Mouse (Mus musculus) intestine, embryonic 14.5 days (tissue): ENCODE measurements around the gene Rpl9-ps6. TPM values are rescaled to one million over a fixed set of nuclear protein-coding genes. Genes with fewer than 3 reads are reported as not detected.

Experiments
- ATAC-seq: fragments of 200-750 bp; cut with Nextera tagmentation; replicated peaks from 2 replicates; pipeline ENCODE4 v1.8.0; 2017; ENCODE audit warnings: low read depth, moderate number of reproducible peaks, moderate TSS enrichment, moderate library complexity; ENCODE audit not compliant: low FRiP score, low TSS enrichment
- DNase-seq: peaks from one replicate; pipeline ENCODE4 v3.0.0-alpha.2; 2018; ENCODE audit warnings: low spot score
- H3K27ac ChIP-seq: fragments of 300-500 bp; sonication (generic); 2 replicates; pipeline ENCODE4 v1.5.1; 2014; ENCODE audit warnings: low read depth, mild to moderate bottlenecking, control low read depth
- H3K27me3 ChIP-seq: fragments of 300-500 bp; sonication (generic); replicated peaks from 2 replicates; pipeline ENCODE4 v1.6.1; 2014; ENCODE audit warnings: low read length, control low read depth; ENCODE audit not compliant: control insufficient read depth, insufficient read depth
- H3K36me3 ChIP-seq: fragments of 300-500 bp; sonication (generic); 2 replicates; pipeline ENCODE4 v1.6.1; 2014; ENCODE audit warnings: low read length, control low read depth; ENCODE audit not compliant: control insufficient read depth, insufficient read depth
- H3K4me1 ChIP-seq: fragments of 300-500 bp; sonication (generic); replicated peaks from 2 replicates; pipeline ENCODE4 v1.6.1; 2014; ENCODE audit warnings: low read length, control low read depth, mixed read lengths; ENCODE audit not compliant: control insufficient read depth, insufficient read depth
- H3K4me2 ChIP-seq: fragments of 300-500 bp; sonication (generic); 2 replicates; pipeline ENCODE4 v1.6.1; 2014; ENCODE audit warnings: low read length
- H3K4me3 ChIP-seq: fragments of 300-500 bp; sonication (generic); 2 replicates; pipeline ENCODE4 v1.5.1; 2014; ENCODE audit warnings: low read depth, low read length, control low read depth, mixed read lengths
- H3K9ac ChIP-seq: fragments of 300-500 bp; sonication (generic); 2 replicates; pipeline ENCODE4 v1.6.1; 2014; ENCODE audit warnings: mild to moderate bottlenecking, low read length
- H3K9me3 ChIP-seq: fragments of 300-500 bp; sonication (generic); 2 replicates; pipeline ENCODE4 v1.6.1; 2016; ENCODE audit warnings: low read length, control low read depth; ENCODE audit not compliant: control insufficient read depth
- WGBS: fragments of 180-500 bp; shearing (Covaris S2); extraction: QIAGEN DNeasy Blood & Tissue Kit; methylation state at CpG from one replicate; pipeline ENCODE4 v1.1.7; 2014; 5-methylcytosine and 5-hydroxymethylcytosine counted together
- polyA plus RNA-seq: library from polyadenylated mRNA; unstranded; fragments of >200 nt; fragmentation: Nextera tagmentation; extraction: Ambion mirVana; gene quantifications from 2 replicates; pipeline ENCODE4 v1.2.1, GENCODE M21; 2014

Gene Rpl9-ps6
- polyA plus RNA-seq, 1 experiment from 2014 or later: 152 TPM

DNA sequence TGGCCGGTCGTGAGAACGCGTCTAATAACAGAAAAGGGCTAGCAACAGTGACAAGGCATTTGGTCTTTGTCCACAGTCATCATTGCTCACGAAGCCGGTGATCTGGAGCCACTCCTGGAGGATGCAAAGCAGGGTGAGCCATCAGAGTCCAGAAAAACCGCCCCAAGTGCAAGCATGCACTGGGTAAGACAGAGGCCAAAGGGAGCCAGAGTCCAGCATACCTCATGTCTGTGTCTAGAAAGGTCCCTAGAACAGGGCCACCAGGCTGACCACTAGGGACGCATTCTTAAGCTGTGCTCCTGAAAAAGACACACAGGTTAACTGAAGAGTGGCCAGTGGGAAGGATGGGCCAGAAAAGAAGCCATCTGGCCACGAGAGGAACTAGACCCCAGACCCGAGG lies 17.4 kb downstream of the Rpl9-ps6 start:
- H3K27ac ChIP-seq: no peak overlapping the region
- 96% methylated on average over 10 of the region's 10 CpGs for WGBS
- H3K4me1 ChIP-seq: no peaks in the 10 kb centered on the region
- DNase-seq (no peak), ATAC-seq (no peak)
- H3K27me3 ChIP-seq: no peaks in the 10 kb centered on the region
- H3K9ac ChIP-seq: no peak overlapping the region
- H3K4me2 ChIP-seq: no peak overlapping the region
- no peak overlapping the region for H3K4me3 ChIP-seq
- H3K9me3 ChIP-seq: no peaks in the 10 kb centered on the region
- no peaks in the 10 kb centered on the region for H3K36me3 ChIP-seq

- Histone ChIP-seq H3K27ac (no peak overlapping the region), H3K36me3 (no peaks in the 10 kb centered on the region), H3K9me3 (no peaks in the 10 kb centered on the region), H3K4me2 (no peak overlapping the region), H3K9ac (no peak overlapping the region), H3K4me3 (no peak overlapping the region), H3K4me1 (no peaks in the 10 kb centered on the region), H3K27me3 (no peaks in the 10 kb centered on the region)
- ATAC-seq: no peak
- no peak for DNase-seq
- WGBS: 97% methylated on average over 10 of the region's 11 CpGs
Measured at GRCm38 (mm10) chr19:32441568-32441967, 24.8 kb downstream of the Rpl9-ps6 start.

- Histone ChIP-seq H3K9ac (no peak overlapping the region), H3K27me3 (no peaks in the 10 kb centered on the region), H3K9me3 (no peaks in the 10 kb centered on the region), H3K27ac (no peak overlapping the region), H3K4me3 (no peak overlapping the region), H3K36me3 (no peaks in the 10 kb centered on the region), H3K4me2 (no peak overlapping the region), H3K4me1 (no peaks in the 10 kb centered on the region)
- ATAC-seq (no peak), DNase-seq (no peak)
- WGBS: 92% methylated on average over 2 of the region's 2 CpGs
Measured at GRCm38 (mm10) chr19:32439356-32439755, 27.0 kb downstream of the Rpl9-ps6 start.

DNA sequence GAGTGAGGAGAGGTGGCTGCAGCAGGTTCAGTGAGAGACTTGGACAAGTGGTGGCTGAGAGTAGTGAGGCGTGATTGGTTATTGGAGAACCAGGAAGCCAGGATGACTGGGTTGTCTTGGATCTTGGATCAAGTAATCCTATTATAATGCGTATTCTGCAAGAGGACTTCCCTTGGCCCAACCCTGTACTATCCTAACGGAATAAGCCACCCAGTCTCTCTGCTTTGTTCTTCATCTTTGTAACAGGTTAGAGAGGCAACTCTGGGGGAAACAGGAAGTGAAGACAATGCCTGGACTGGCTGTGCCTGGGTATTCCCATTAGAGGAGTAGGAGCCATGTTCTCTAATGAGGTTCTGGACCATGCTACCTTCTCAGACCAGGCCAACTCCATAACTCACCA lies 40.5 kb downstream of the Rpl9-ps6 start:
- H3K4me2 ChIP-seq: no peak overlapping the region
- WGBS: 93% methylated on average over 3 of the region's 3 CpGs
- H3K4me3 ChIP-seq: no peak overlapping the region
- no peak for ATAC-seq
- no peaks in the 10 kb centered on the region for H3K4me1 ChIP-seq
- H3K36me3 ChIP-seq: no peaks in the 10 kb centered on the region
- H3K9me3 ChIP-seq: no peaks in the 10 kb centered on the region
- no peaks in the 10 kb centered on the region for H3K27me3 ChIP-seq
- no peak overlapping the region for H3K9ac ChIP-seq
- no peak overlapping the region for H3K27ac ChIP-seq
- no peak for DNase-seq

- 86% methylated on average over 3 of the region's 3 CpGs for WGBS
Measured at GRCm38 (mm10) chr19:32424706-32425105, 41.7 kb downstream of the Rpl9-ps6 start.

DNA sequence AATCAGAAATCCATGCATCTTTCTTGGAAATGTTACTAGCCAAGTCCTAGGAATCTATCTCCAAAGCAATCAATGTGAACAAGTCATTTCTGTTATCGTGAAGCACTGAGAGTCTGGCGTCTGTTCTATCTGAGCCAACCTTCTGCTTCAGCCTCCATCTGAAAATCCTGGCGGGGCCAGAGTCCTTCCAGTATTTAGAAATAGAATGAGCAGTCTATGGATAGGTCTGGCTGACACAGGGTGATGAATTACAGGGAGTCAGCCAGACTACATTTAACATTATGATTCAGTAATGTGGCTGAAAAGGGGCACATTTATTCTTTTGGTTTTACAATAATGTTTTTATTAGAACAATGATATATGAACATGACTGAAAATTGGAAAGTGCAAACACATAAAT lies 47.3 kb downstream of the Rpl9-ps6 start:
- no peak for DNase-seq
- 54% methylated on average over 3 of the region's 3 CpGs for WGBS
- no peaks in the 10 kb centered on the region for H3K36me3 ChIP-seq
- no peaks in the 10 kb centered on the region for H3K27me3 ChIP-seq
- no peak overlapping the region for H3K4me3 ChIP-seq
- no peak overlapping the region for H3K27ac ChIP-seq
- no peak overlapping the region for H3K4me2 ChIP-seq
- H3K4me1 ChIP-seq: no peaks in the 10 kb centered on the region
- ATAC-seq: no peak
- no peak overlapping the region for H3K9ac ChIP-seq
- no peaks in the 10 kb centered on the region for H3K9me3 ChIP-seq

More at GRCm38 (mm10) chr19:32424706-32425105, 41.7 kb downstream of the Rpl9-ps6 start:
- DNase-seq (no peak), ATAC-seq (no peak)
- H3K9ac ChIP-seq: no peak overlapping the region
- no peaks in the 10 kb centered on the region for H3K36me3 ChIP-seq
- H3K9me3 ChIP-seq: no peaks in the 10 kb centered on the region
- H3K4me3 ChIP-seq: no peak overlapping the region
- H3K27ac ChIP-seq: no peak overlapping the region
- no peaks in the 10 kb centered on the region for H3K4me1 ChIP-seq
- H3K27me3 ChIP-seq: no peaks in the 10 kb centered on the region
- H3K4me2 ChIP-seq: no peak overlapping the region

DNA sequence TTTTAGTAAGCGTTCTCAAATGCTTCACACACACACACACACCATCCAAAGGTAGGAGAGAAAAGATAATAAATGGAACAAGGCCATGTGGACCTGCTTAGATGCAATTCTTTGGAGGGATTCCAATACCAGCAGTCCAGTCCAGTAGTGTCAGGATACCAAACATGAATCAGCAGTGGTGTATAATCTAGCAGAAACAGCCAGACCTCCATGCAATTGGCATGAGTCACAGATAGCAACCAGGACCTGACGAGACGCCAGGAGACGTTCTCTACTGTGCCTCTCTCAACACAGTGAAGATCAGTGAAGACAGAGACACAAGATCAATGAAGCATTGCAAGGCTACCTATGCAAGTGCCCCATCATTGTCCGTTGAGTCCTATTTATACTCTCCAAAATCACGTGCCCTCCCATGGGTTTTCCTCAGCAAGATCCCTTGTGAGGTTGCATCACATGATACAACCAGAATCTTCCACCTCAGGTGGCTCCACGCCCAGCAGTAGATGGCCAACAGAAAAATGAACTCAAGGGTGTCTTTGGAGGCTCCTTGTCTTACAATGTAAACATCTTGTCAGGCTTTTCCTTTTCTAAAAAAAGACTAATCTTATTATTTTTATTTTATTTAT lies 49.6 kb downstream of the Rpl9-ps6 start:
- H3K36me3 ChIP-seq: no peaks in the 10 kb centered on the region
- no peak overlapping the region for H3K4me2 ChIP-seq
- no peaks in the 10 kb centered on the region for H3K9me3 ChIP-seq
- ATAC-seq (no peak), DNase-seq (no peak)
- H3K27me3 ChIP-seq: no peaks in the 10 kb centered on the region
- H3K27ac ChIP-seq: no peak overlapping the region
- no peak overlapping the region for H3K4me3 ChIP-seq
- H3K9ac ChIP-seq: no peak overlapping the region
- no peaks in the 10 kb centered on the region for H3K4me1 ChIP-seq
- 88% methylated on average over 7 of the region's 7 CpGs for WGBS

Other genes with a start within 250 kb of the Rpl9-ps6 start
- gene Sgms1, start 76.9 kb downstream of the Rpl9-ps6 start, polyA plus RNA-seq: 37.5 and 38.2 TPM in 2 replicates
- 63.1 and 65.3 TPM in 2 replicates for gene Minpp1, start 19.2 kb upstream of the Rpl9-ps6 start, polyA plus RNA-seq
- gene Papss2, start 129.2 kb upstream of the Rpl9-ps6 start, polyA plus RNA-seq: 6.0 and 6.4 TPM in 2 replicates